Mouse (Mus musculus) testis, adult 2 months (tissue): ENCODE data around the gene Prepl. TPM values are rescaled to one million over a fixed set of nuclear protein-coding genes. Genes with fewer than 3 reads are reported as not detected.

Source experiments
- H3K27ac ChIP-seq: fragments of 200-500 bp; 2 replicates; pipeline ENCODE4 v1.5.1; 2012; ENCODE audit warnings: low read depth, low read length; ENCODE audit not compliant: control insufficient read depth, insufficient read depth
- H3K27me3 ChIP-seq: fragments of 200-500 bp; 2 replicates; pipeline ENCODE4 v1.6.1; 2012; ENCODE audit warnings: mild to moderate bottlenecking, low read length, moderate library complexity; ENCODE audit not compliant: control insufficient read depth, insufficient read depth
- H3K36me3 ChIP-seq: fragments of 200-500 bp; 2 replicates; pipeline ENCODE4 v1.6.1; 2012; ENCODE audit warnings: mild to moderate bottlenecking, low read length; ENCODE audit not compliant: control insufficient read depth, insufficient read depth
- H3K4me1 ChIP-seq: fragments of 200-500 bp; 2 replicates; pipeline ENCODE4 v1.6.1; 2012; ENCODE audit warnings: low read length; ENCODE audit not compliant: control insufficient read depth, insufficient read depth
- H3K4me3 ChIP-seq: fragments of 200-500 bp; 2 replicates; pipeline ENCODE4 v1.5.1; 2012; ENCODE audit warnings: low read depth, mild to moderate bottlenecking, low read length, moderate library complexity, mixed read lengths; ENCODE audit not compliant: control insufficient read depth
- CTCF ChIP-seq: fragments of 200-500 bp; IDR thresholded peaks from 2 replicates; pipeline ENCODE4 v1.5.1; 2012; ENCODE audit warnings: low read depth, mild to moderate bottlenecking, inconsistent platforms, low read length, moderate library complexity; ENCODE audit not compliant: control insufficient read depth, insufficient read depth, insufficient replicate concordance
- POLR2A ChIP-seq: fragments of 200-500 bp; IDR thresholded peaks from 2 replicates; pipeline ENCODE4 v1.6.1; 2012; ENCODE audit warnings: low read depth, mild to moderate bottlenecking, inconsistent platforms, low read length, moderate library complexity; ENCODE audit not compliant: control insufficient read depth
- polyA plus RNA-seq: library from polyadenylated mRNA; depleted of rRNA; stranded (reverse); fragments of >200 nt; gene quantifications from 2 replicates; pipeline ENCODE4 v1.2.3, GENCODE M21; 2012; rRNA removed

Prepl gene
- polyA plus RNA-seq, 1 experiment = 15.2 TPM

DNA sequence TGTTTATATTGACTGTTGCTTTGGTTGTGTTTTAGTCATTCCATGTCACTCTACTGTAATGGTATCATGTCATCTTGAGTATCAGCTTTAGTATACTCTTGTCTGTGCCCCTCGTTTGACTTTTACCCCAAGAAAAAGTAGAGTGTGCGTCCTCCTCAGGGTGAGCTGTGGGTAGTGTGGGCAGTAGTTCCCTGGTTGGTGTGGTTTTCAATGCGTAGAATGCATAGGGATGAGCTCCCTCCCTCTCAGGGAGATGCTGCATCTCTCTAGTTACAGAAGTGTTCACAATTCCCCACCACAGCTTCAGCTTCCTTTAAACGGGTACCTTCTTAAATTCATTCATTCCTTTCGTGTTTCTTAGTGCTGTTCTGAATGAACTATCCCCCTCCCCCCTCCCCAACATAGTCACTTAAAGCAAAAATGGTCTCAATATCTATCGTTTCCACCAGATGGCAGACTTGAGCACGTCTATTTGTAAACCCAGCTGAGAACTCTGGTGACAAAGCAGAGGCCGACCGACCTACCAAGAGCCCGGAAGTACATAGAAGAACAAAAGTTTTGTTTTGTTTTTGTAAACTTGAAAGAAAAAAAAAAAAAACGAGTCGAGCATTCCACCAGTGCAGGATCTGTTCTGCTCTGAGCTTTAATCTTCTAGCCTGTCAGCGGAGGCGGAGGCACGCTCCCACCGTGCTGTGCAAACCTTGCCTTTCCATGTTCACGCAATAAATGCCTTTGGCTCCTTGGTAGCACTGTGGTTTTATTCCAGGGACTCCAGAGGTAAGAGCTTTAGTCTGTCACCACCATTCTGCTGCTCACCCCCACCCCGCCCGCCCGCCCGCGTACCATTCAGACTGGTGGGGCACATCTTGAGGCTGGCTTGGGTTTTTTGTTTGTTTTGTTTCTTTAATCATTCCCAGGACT, 66.5 kb downstream of the Prepl start:
- Histone ChIP-seq H3K4me3 (no peak overlapping the region), H3K4me1 (peaks cover 2% of the 10 kb centered on the region), H3K36me3 (no peaks in the 10 kb centered on the region), H3K27ac (no peak overlapping the region), H3K27me3 (no peaks in the 10 kb centered on the region)
- TF ChIP-seq POLR2A (no peak), CTCF (no peak)

DNA sequence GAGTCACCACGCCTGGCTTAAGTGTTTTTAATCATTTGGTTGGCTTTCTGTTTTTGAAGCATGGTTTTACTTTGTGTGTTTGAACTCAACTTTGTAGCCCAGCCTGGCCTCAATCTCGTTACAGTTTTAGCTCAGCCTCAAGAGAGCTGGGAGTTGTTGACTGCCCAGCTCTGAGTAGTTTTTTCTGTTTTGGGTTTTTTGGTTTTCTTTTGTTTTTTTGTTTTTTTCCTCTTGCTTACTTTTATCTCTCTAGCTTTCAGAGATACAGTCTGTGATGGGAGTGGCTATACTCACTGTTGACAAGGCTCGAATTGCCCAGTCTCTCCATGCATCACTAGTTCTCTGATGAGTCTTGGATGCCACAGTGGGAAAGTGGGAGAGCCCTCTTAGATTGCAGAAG, 69.7 kb downstream of the Prepl start:
- Histone ChIP-seq H3K36me3 (no peaks in the 10 kb centered on the region), H3K27me3 (no peaks in the 10 kb centered on the region), H3K4me1 (no peaks in the 10 kb centered on the region), H3K4me3 (no peak overlapping the region), H3K27ac (no peak overlapping the region)
- TF ChIP-seq CTCF (no peak), POLR2A (no peak)

DNA sequence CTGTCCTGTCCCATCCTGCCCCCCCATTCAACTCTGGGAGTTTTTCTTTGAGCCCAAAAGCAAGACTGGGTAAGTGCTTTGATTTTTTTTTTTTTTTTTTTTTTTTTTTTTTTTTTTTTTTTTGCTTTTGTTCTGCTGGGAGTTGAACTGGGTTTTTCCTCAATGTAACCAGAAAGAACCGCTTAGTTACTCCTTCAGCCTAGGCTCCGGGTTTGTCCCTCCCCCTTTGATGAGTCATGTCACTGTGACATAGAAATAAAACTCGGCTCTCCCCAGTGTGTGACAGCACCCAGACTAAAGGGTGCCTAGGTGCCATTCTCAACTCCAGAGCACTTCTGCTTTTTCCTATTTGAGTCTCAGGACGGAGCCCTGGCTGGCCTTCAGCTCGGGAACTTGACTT, 71.2 kb downstream of the Prepl start:
- Histone ChIP-seq H3K4me1 (no peaks in the 10 kb centered on the region), H3K27me3 (no peaks in the 10 kb centered on the region), H3K4me3 (no peak overlapping the region), H3K27ac (no peak overlapping the region), H3K36me3 (no peaks in the 10 kb centered on the region)
- TF ChIP-seq POLR2A (no peak), CTCF (no peak)

DNA sequence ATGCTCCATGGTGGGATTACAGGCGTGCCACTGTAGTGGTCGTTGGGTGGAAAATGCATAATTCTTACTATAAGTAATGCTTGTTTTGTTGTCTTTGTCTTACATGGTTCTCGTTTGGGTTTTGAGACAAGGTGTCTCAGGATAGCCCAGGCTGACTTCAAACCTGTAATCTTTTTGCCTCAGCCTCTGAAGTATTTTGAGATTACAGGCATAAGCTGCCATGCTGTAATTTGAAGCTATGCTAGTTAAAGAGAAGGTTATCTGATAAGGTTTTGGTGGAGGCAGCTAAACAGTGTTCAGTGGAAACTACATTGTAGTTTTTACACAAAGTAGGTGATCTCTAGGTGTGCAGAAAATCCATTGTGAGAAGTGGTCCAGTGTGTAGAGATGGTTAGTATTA, 71.7 kb downstream of the Prepl start:
- Histone ChIP-seq H3K4me1 (no peaks in the 10 kb centered on the region), H3K27ac (no peak overlapping the region), H3K27me3 (no peaks in the 10 kb centered on the region), H3K4me3 (no peak overlapping the region), H3K36me3 (no peaks in the 10 kb centered on the region)
- TF ChIP-seq CTCF (no peak), POLR2A (no peak)

DNA sequence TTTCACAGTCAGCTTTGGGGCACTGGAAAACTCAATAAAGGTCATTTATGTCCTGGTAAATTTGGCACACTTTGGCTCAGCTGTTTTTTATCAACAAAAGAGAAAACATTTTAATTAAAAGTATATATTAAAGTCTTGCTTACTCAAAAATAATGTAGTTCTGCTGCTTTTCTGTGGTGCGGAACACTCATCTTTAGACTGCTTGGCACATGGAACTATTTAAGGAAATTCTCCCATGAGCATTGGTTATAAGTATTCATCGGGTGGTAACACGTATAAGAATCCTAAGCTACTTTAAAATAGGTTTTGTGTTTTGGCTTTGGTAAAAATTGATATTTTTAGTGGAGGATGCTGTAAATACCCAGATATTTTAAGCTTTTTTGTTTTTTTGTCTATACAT, 75.4 kb downstream of the Prepl start:
- Histone ChIP-seq H3K4me3 (no peak overlapping the region), H3K4me1 (no peaks in the 10 kb centered on the region), H3K27ac (no peak overlapping the region), H3K36me3 (no peaks in the 10 kb centered on the region; the same call in 1 of the 2 replicates), H3K27me3 (no peaks in the 10 kb centered on the region)
- no peak for TF ChIP-seq POLR2A
- TF ChIP-seq CTCF = no peak

DNA sequence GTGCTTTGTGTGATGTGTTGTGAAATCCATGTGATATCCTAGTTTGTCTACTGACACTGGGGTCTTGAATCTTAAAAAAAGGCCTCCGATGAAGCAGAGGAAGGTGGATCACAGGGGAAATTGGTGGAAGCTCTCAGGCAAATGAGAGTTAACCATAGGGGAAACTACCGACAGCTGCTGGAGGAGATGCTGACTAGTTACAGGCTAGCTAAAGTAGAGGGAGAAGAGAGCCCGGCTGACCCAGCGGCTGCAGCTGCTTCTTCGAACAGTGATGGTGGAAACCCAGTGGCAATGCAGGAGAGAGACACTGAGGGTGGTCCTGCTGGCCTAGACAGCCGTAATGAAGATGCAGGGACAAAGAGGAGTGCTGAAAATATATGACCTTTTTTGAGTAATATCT, 76.6 kb downstream of the Prepl start:
- Histone ChIP-seq H3K27me3 (no peaks in the 10 kb centered on the region), H3K4me3 (no peak overlapping the region), H3K36me3 (no peaks in the 10 kb centered on the region; the same call in 1 of the 2 replicates), H3K27ac (no peak overlapping the region), H3K4me1 (no peaks in the 10 kb centered on the region)
- TF ChIP-seq POLR2A (no peak), CTCF (no peak)

Other genes starting within 250 kb of the Prepl start
- 133 and 159 TPM in 2 replicates for gene Ppm1b, start 133.5 kb downstream of the Prepl start, polyA plus RNA-seq
- gene Slc3a1, start 61.9 kb downstream of the Prepl start, polyA plus RNA-seq = 0.42 and 0.77 TPM in 2 replicates
- 4.8 and 4.9 TPM in 2 replicates for gene Camkmt, start 311 bp upstream of the Prepl start, polyA plus RNA-seq